Comparison of ENCODE assay signal across 11 mouse cellular contexts in genomic region chr6:21709228-21709627, GRCm38 (mm10).
DNase-seq lines count a peak whose midpoint lies in the region; ATAC-seq and TF ChIP-seq lines count a peak whose summit lies in the region.
"Had no signal": no experiment of that assay in that cellular context is flagged by ENCODE, and none has a peak within 500 bp of the region (broad histone marks: within the 10 kb centered on the region; RNA-seq: fewer than 3 reads in every experiment).

No protein-coding gene starts in this region.

- ATAC-seq in forebrain, embryonic 15.5 days (replicated peaks) = 0 out of 2 replicates have a peak, but pooled peaks have one; percentile 46
- no peak for ATAC-seq in liver, embryonic 14.5 days (ENCODE audit: insufficient read depth)

- H3K9me3 ChIP-seq in forebrain, embryonic 15.5 days = no peaks in the 10 kb centered on the region
- H3K9me3 ChIP-seq in forebrain, embryonic 10.5 days = no peaks in the 10 kb centered on the region
- H3K9me3 ChIP-seq in liver, embryonic 14.5 days (ENCODE audit: control insufficient read depth, low read length) = no peaks in the 10 kb centered on the region
- H3K9me3 ChIP-seq: embryonic facial prominence, embryonic 15.5 days; lung, embryonic 15.5 days had no signal

- H3K4me2 ChIP-seq in forebrain, embryonic 15.5 days (replicated peaks) = no peak overlapping the region
- no peak overlapping the region for H3K4me2 ChIP-seq in liver, embryonic 14.5 days (ENCODE audit: low read depth)
- H3K4me2 ChIP-seq: embryonic facial prominence, embryonic 15.5 days; lung, embryonic 15.5 days had no signal

- H3K9ac ChIP-seq in forebrain, embryonic 15.5 days (replicated peaks) = no peak overlapping the region
- no peak overlapping the region for H3K9ac ChIP-seq in liver, embryonic 14.5 days (replicated peaks)
- H3K9ac ChIP-seq: embryonic facial prominence, embryonic 15.5 days; lung, embryonic 15.5 days had no signal

- no peak for DNase-seq in forebrain, embryonic 10.5 days (ENCODE audit: extremely low spot score, low spot score)
- DNase-seq in liver, embryonic 14.5 days (ENCODE audit: low read depth in 3 of 3, low spot score in 3 of 3) = peak in 1 of 3 experiments; percentile 2
- DNase-seq in liver = no peak
- DNase-seq in R1 (ENCODE audit: low read depth, low spot score) = peak; percentile 29
- peak; percentile 5 for DNase-seq in induced T-regulatory cell, adult 2 months (ENCODE audit: low read depth)
- DNase-seq in urinary bladder, postnatal 10 days (ENCODE audit: low spot score) = no peak
- DNase-seq in thymus, postnatal 4 days = no peak
- DNase-seq: right cerebral cortex, postnatal 4 days had no signal

- no peaks in the 10 kb centered on the region for H3K27me3 ChIP-seq in forebrain, embryonic 15.5 days
- H3K27me3 ChIP-seq in forebrain, embryonic 10.5 days (ENCODE audit: poor library complexity, severe bottlenecking) = no peaks in the 10 kb centered on the region
- no peaks in the 10 kb centered on the region for H3K27me3 ChIP-seq in liver, embryonic 14.5 days (ENCODE audit: control insufficient read depth, insufficient read depth, low read length)
- H3K27me3 ChIP-seq: embryonic facial prominence, embryonic 15.5 days; lung, embryonic 15.5 days had no signal

- peak; percentile 50; the same call in 1 of the 2 replicates for TF ChIP-seq CTCF in liver, embryonic 14.5 days (IDR thresholded peaks at IDR 0.05; ENCODE audit: low read depth)

- no peaks in the 10 kb centered on the region for H3K4me1 ChIP-seq in forebrain, embryonic 15.5 days
- no peaks in the 10 kb centered on the region for H3K4me1 ChIP-seq in forebrain, embryonic 10.5 days
- no peaks in the 10 kb centered on the region for H3K4me1 ChIP-seq in liver, embryonic 14.5 days (replicated peaks; ENCODE audit: control insufficient read depth in 2 of 2, insufficient read depth in 2 of 2, low read length in 1 of 2)
- H3K4me1 ChIP-seq: embryonic facial prominence, embryonic 15.5 days; lung, embryonic 15.5 days had no signal

- WGBS in forebrain, embryonic 15.5 days = 24% methylated on average over 3 of the region's 3 CpGs
- 32% methylated on average over 3 of the region's 3 CpGs for WGBS in forebrain, embryonic 10.5 days
- WGBS in liver, embryonic 14.5 days (ENCODE audit: insufficient replicate concordance) = 17% methylated on average over 3 of the region's 3 CpGs

- H3K36me3 ChIP-seq in forebrain, embryonic 15.5 days = no peaks in the 10 kb centered on the region
- no peaks in the 10 kb centered on the region for H3K36me3 ChIP-seq in forebrain, embryonic 10.5 days (replicated peaks)
- no peaks in the 10 kb centered on the region for H3K36me3 ChIP-seq in liver, embryonic 14.5 days (replicated peaks; ENCODE audit: control insufficient read depth, insufficient read depth, low read depth)
- H3K36me3 ChIP-seq: embryonic facial prominence, embryonic 15.5 days; lung, embryonic 15.5 days had no signal

- no peak overlapping the region for H3K4me3 ChIP-seq in forebrain, embryonic 15.5 days
- no peak overlapping the region for H3K4me3 ChIP-seq in forebrain, embryonic 10.5 days
- no peak overlapping the region for H3K4me3 ChIP-seq in liver, embryonic 14.5 days (ENCODE audit: insufficient read depth in 1 of 2, low read depth in 2 of 2, low read length in 2 of 2)
- H3K4me3 ChIP-seq: embryonic facial prominence, embryonic 15.5 days; lung, embryonic 15.5 days had no signal

- no peak for TF ChIP-seq EP300 in liver, embryonic 14.5 days (IDR thresholded peaks at IDR 0.05; ENCODE audit: low read depth)

- H3K27ac ChIP-seq in forebrain, embryonic 15.5 days (replicated peaks) = no peak overlapping the region
- no peak overlapping the region for H3K27ac ChIP-seq in forebrain, embryonic 10.5 days
- H3K27ac ChIP-seq in liver, embryonic 14.5 days = no peak overlapping the region
- H3K27ac ChIP-seq: embryonic facial prominence, embryonic 15.5 days; lung, embryonic 15.5 days had no signal

Comparison
In these comparisons a context has a peak if more than half of its experiments do, and no peak if none do; other contexts are left out.
1. DNase-seq: peak in R1 (single experiment) and induced T-regulatory cell, adult 2 months (single experiment); none in forebrain, embryonic 10.5 days (single experiment), liver (single experiment), urinary bladder, postnatal 10 days (single experiment) and thymus, postnatal 4 days (single experiment).